Mouse (Mus musculus): ENCODE measurements at regions not wholly inside any gene's neighbourhood (a gene's known extent, or its start where the extent isn't known, plus 50 kb on each side); places are given as distances from the start of the nearest gene placed in this dataset.
"Not testable (repeated sequence)": the region's sequence is repeated elsewhere in the genome, so short reads cannot be mapped to it uniquely, and the experiment has no call there.

- ATAC-seq (ENCODE audit: insufficient number of reproducible peaks, insufficient read depth, low FRiP score, low TSS enrichment, low read depth): no peak
- H3K4me2 ChIP-seq: no peak overlapping the region
- no peaks in the 10 kb centered on the region for H3K4me1 ChIP-seq (replicated peaks)
- H3K27ac ChIP-seq: no peak overlapping the region
- H3K9me3 ChIP-seq: peaks cover 25% of the 10 kb centered on the region
- H3K36me3 ChIP-seq: no peaks in the 10 kb centered on the region
- 63% methylated on average over 1 of the region's 1 CpGs for WGBS
- H3K27me3 ChIP-seq: no peaks in the 10 kb centered on the region
- no peak overlapping the region for H3K9ac ChIP-seq (replicated peaks)
- no peak overlapping the region for H3K4me3 ChIP-seq (replicated peaks)
Measured at GRCm38 (mm10) chr12:113907751-113908150, 364.0 kb downstream of the Adam6a start.

DNA sequence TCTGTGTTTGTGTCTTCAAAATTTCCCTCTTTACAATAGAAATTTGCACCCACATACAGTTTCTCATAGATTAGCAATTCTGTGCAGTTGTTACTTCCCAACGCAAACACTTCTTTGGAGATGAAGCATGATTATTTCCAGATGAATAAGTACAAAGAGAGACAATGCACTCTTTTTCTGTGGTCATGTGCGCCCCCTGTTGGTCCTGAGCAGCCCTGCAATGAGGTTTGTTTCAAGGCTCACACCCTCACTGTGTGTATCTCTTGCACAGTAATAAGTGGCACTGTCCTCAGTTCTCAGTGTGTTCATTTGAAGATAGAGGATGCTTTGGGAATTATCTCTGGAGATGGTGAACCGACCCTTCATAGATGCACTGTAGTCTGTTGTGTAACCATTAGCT is 368.1 kb downstream of the Adam6a start:
- no peak overlapping the region for H3K4me3 ChIP-seq (replicated peaks)
- H3K36me3 ChIP-seq: no peaks in the 10 kb centered on the region
- no peaks in the 10 kb centered on the region for H3K27me3 ChIP-seq
- no peak overlapping the region for H3K27ac ChIP-seq
- H3K9ac ChIP-seq (replicated peaks): no peak overlapping the region
- 40% methylated on average over 3 of the region's 3 CpGs for WGBS
- no peak overlapping the region for H3K4me2 ChIP-seq
- H3K9me3 ChIP-seq: peaks cover 10% of the 10 kb centered on the region; the same call in 1 of the 2 replicates
- no peak for ATAC-seq (ENCODE audit: insufficient number of reproducible peaks, insufficient read depth, low FRiP score, low TSS enrichment, low read depth)
- H3K4me1 ChIP-seq (replicated peaks): no peaks in the 10 kb centered on the region

DNA sequence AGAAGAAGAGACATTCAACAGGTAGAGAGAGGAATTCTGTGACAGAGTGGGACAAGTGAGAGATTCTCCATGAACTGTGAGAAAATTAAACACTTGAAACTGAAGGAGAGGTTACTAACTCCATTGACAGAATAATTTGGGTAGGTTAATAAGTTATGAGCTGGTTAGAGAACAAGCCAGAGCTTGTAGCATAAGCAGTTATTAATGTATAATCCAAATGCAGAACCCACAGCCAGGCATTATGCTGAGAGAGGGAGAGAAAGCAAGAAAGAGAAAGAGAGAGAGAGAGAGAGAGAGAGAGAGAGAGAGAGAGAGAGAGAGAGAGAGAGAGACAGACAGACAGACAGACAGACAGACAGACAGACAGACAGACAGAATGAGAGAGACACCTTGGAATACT is 397.0 kb downstream of the Adam6a start:
- Histone ChIP-seq H3K27me3 (no peaks in the 10 kb centered on the region), H3K9me3 (peaks cover 7% of the 10 kb centered on the region; the same call in 1 of the 2 replicates), H3K4me3 (replicated peaks) (no peak overlapping the region), H3K4me2 (no peak overlapping the region), H3K4me1 (replicated peaks) (no peaks in the 10 kb centered on the region), H3K27ac (no peak overlapping the region), H3K9ac (replicated peaks) (no peak overlapping the region), H3K36me3 (no peaks in the 10 kb centered on the region)
- no peak for ATAC-seq (ENCODE audit: insufficient number of reproducible peaks, insufficient read depth, low FRiP score, low TSS enrichment, low read depth)

- H3K4me3 ChIP-seq (replicated peaks); H3K27me3 ChIP-seq; H3K4me2 ChIP-seq; H3K9ac ChIP-seq (replicated peaks); H3K27ac ChIP-seq; H3K9me3 ChIP-seq; H3K4me1 ChIP-seq (replicated peaks); H3K36me3 ChIP-seq; ATAC-seq (ENCODE audit: insufficient number of reproducible peaks, insufficient read depth, low FRiP score, low TSS enrichment, low read depth): not testable (repeated sequence)
- WGBS: 76% methylated on average over 1 of the region's 1 CpGs
Measured at GRCm38 (mm10) chr12:113943661-113944327, 400.1 kb downstream of the Adam6a start.

GRCm38 (mm10) chr12:113945786-113946185 is 402.1 kb downstream of the Adam6a start:
- not testable (repeated sequence) for H3K4me2 ChIP-seq; H3K4me3 ChIP-seq (replicated peaks); H3K27me3 ChIP-seq; H3K4me1 ChIP-seq (replicated peaks); H3K36me3 ChIP-seq; H3K9me3 ChIP-seq; ATAC-seq (ENCODE audit: insufficient number of reproducible peaks, insufficient read depth, low FRiP score, low TSS enrichment, low read depth); H3K9ac ChIP-seq (replicated peaks); H3K27ac ChIP-seq
- WGBS: 86% methylated on average over 1 of the region's 1 CpGs

GRCm38 (mm10) chr12:113948017-113948416 is 404.3 kb downstream of the Adam6a start:
- H3K9me3 ChIP-seq; H3K4me2 ChIP-seq; H3K4me3 ChIP-seq (replicated peaks); H3K27me3 ChIP-seq; H3K27ac ChIP-seq; H3K4me1 ChIP-seq (replicated peaks); ATAC-seq (ENCODE audit: insufficient number of reproducible peaks, insufficient read depth, low FRiP score, low TSS enrichment, low read depth); H3K9ac ChIP-seq (replicated peaks); H3K36me3 ChIP-seq: not testable (repeated sequence)
- WGBS: 31% methylated on average over 4 of the region's 4 CpGs

DNA sequence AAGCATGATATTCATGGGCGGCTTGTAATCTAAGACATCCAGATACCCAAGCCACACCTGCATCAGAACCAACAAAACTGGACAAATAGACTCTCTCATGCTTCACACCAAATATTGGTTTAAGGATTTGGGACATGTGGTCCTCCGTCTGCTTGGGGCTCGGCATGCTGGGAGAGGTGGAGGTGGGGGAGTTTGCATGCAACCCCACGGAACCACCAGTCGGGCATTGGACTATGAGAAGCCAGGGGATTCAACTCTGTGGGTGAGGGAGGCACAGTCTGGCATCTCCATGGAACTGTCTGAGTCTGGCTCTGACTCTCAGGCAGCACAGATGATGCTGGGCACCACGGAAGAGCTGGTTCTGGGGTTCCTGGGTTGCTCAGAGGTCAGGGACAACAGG is 430.6 kb downstream of the Adam6a start:
- Histone ChIP-seq H3K4me2 (no peak overlapping the region), H3K9me3 (peaks cover 16% of the 10 kb centered on the region; the same call in 1 of the 2 replicates), H3K4me1 (replicated peaks) (no peaks in the 10 kb centered on the region), H3K9ac (replicated peaks) (no peak overlapping the region), H3K36me3 (no peaks in the 10 kb centered on the region), H3K27me3 (no peaks in the 10 kb centered on the region), H3K27ac (no peak overlapping the region), H3K4me3 (replicated peaks) (no peak overlapping the region)
- ATAC-seq (ENCODE audit: insufficient number of reproducible peaks, insufficient read depth, low FRiP score, low TSS enrichment, low read depth): no peak
- 85% methylated on average over 6 of the region's 6 CpGs for WGBS

- not testable (repeated sequence) for H3K36me3 ChIP-seq; H3K4me1 ChIP-seq (replicated peaks); H3K9ac ChIP-seq (replicated peaks); ATAC-seq (ENCODE audit: insufficient number of reproducible peaks, insufficient read depth, low FRiP score, low TSS enrichment, low read depth); H3K27ac ChIP-seq; H3K9me3 ChIP-seq; H3K4me3 ChIP-seq (replicated peaks); H3K4me2 ChIP-seq; H3K27me3 ChIP-seq
- 35% methylated on average over 10 of the region's 10 CpGs for WGBS
Measured at GRCm38 (mm10) chr12:113981613-113982012, 437.9 kb downstream of the Adam6a start.

DNA sequence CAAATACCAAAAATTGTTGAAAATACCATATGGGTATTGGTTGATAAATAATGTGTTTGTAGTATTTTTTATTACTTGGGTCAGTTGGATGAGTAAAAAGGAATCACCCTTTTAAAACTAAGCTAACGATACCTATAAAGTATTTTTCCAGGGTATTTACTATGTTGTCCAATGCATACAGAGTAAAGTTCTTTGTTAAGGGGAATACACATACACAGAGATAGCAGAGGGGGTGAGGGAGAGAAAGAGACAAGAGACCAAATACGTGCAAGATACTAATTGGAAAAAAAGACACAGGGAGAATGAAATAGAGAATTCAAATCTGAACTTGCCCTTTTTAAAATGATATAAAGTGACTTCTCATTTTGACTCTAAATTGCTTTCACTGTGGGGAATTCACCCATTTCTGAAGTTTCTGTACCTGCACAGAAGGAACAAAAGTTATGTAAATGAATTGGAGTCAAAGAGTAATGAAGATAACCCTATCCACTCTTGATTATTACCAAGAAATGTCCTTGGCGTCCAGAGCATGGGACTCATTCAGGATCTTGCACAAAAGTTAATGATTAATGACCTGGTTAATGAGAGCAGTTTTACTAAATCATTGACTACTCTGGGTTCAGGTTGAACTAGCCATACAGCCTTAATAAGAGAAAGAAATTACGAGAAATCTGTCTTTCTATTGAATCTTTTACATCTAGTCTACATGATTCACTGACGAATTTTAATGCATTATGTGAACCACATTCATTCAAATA is 443.7 kb downstream of the Adam6a start:
- H3K27me3 ChIP-seq: no peaks in the 10 kb centered on the region
- H3K36me3 ChIP-seq: no peaks in the 10 kb centered on the region
- peaks cover 8% of the 10 kb centered on the region; the same call in 1 of the 2 replicates for H3K9me3 ChIP-seq
- H3K4me3 ChIP-seq (replicated peaks): no peak overlapping the region
- 73% methylated on average over 5 of the region's 5 CpGs for WGBS
- no peak overlapping the region for H3K4me2 ChIP-seq
- no peak overlapping the region for H3K27ac ChIP-seq
- no peak overlapping the region for H3K9ac ChIP-seq (replicated peaks)
- no peak for ATAC-seq (ENCODE audit: insufficient number of reproducible peaks, insufficient read depth, low FRiP score, low TSS enrichment, low read depth)
- H3K4me1 ChIP-seq (replicated peaks): no peaks in the 10 kb centered on the region

DNA sequence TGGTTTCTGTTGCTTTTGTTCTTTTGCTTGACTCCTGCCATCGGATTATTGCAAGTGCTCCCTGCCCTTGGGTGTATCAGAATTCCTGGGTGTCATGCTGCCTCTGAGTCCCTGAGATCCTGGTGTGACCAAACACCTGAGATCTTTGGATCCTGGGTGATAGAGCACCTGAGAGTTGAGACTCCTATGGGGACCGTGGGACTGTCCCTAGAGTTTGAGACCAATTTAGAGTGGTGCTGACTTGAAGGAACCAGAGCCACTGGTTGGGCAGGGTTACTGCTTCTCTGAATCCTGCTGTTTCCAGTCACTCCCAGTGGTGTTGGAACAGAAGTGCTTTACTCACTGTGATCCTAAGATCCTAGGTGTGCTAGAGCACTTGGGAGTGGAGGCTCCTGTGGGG is 448.7 kb downstream of the Adam6a start:
- no peaks in the 10 kb centered on the region for H3K36me3 ChIP-seq
- H3K9ac ChIP-seq (replicated peaks): no peak overlapping the region
- no peaks in the 10 kb centered on the region for H3K27me3 ChIP-seq
- H3K4me2 ChIP-seq: no peak overlapping the region
- H3K9me3 ChIP-seq: peaks cover 11% of the 10 kb centered on the region; the same call in 1 of the 2 replicates
- ATAC-seq (ENCODE audit: insufficient number of reproducible peaks, insufficient read depth, low FRiP score, low TSS enrichment, low read depth): no peak
- H3K4me1 ChIP-seq (replicated peaks): no peaks in the 10 kb centered on the region
- H3K4me3 ChIP-seq (replicated peaks): no peak overlapping the region
- no peak overlapping the region for H3K27ac ChIP-seq
- 80% methylated on average over 2 of the region's 2 CpGs for WGBS

- H3K9ac ChIP-seq (replicated peaks); H3K27ac ChIP-seq; ATAC-seq (ENCODE audit: insufficient number of reproducible peaks, insufficient read depth, low FRiP score, low TSS enrichment, low read depth); H3K36me3 ChIP-seq; H3K4me1 ChIP-seq (replicated peaks); H3K9me3 ChIP-seq; H3K4me3 ChIP-seq (replicated peaks); H3K4me2 ChIP-seq; H3K27me3 ChIP-seq: not testable (repeated sequence)
- 56% methylated on average over 3 of the region's 3 CpGs for WGBS
Measured at GRCm38 (mm10) chr12:113994284-113994683, 450.6 kb downstream of the Adam6a start.

- not testable (repeated sequence) for H3K27ac ChIP-seq; H3K36me3 ChIP-seq; H3K4me1 ChIP-seq (replicated peaks); H3K4me3 ChIP-seq (replicated peaks); ATAC-seq (ENCODE audit: insufficient number of reproducible peaks, insufficient read depth, low FRiP score, low TSS enrichment, low read depth); H3K4me2 ChIP-seq; H3K9me3 ChIP-seq; H3K9ac ChIP-seq (replicated peaks); H3K27me3 ChIP-seq
Measured at GRCm38 (mm10) chr12:114008491-114008890, 464.8 kb downstream of the Adam6a start.
